Mouse (Mus musculus) mature B cell (primary cell): ENCODE data around the gene Tsc2.

Experiments
- in situ Hi-C: fragments of 300-500 bp; cut with MboI; formaldehyde crosslinking; loops from 2 replicates; pipeline ENCODE4 v1.14.3; 2019

Gene Tsc2

DNA sequence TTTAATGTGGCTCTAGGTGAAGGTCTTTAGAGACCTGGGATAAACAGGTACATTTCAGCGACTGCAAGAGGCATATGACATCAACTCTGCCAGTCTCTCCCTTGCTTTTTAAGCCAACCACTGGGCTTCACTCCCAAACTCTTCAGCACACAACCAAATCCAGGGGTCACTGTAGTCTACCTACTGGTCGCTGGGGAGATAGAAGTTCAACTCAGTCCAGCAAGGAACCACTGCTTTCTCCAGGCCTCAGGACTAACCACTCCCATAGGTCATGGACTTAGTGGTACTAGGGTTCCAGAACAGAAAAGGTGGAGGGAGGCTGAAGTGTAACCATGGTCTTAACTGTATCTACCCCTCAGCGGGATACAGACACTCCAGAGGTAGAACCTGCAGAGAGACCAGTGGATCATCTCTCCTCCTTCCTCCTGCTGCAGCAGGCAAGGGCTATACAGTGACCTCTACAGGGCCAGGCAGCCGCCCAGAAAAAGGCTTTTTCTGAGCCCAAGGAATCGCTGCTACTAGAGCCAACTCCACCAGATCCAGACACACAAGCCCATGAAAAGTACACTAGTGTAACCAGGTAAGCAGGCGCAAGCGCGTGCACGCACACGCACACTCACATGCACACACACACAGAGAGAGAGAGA lies 16.4 kb upstream of the Tsc2 start:
- in situ Hi-C loops: no loop called here

DNA sequence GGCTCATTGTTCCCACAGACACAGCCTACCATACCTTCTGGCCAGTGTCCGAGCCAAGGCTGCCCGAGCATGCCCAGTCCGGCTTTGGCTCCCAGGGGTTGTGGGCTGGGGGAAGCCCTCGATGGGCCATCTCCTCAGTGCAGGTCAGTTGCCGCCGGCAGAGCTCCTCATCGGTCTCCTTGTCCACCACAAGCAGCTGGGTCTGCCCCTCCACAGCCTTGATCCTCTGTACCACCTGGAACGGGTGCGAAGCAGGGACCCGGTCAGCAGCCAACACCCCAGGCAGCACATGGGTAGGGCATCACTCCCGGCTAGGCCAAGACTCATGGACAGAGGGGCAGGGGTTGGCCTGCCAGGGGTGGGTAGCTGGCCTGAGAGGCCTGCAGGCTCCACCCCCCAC lies 15.1 kb upstream of the Tsc2 start:
- in situ Hi-C loops: no loop called here

DNA sequence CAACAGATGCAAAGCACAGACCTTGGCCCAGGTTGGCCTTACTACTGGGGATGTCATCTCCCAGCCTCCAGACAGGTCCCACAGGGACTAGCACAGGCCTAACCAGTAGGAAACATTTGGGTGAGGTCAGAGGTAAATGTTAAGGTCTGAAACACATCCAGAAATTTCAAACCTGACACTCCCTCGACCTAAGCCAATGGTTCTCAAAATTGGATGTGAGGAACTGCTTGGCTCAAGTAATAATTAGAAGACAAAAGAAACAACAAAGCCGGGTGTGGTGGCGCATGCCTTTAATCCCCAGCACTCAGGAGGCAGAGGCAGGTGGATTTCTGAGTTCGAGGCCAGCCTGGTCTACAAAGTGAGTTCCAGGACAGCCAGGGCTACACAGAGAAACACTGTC lies 14.0 kb upstream of the Tsc2 start:
- in situ Hi-C loops: no loop called here

DNA sequence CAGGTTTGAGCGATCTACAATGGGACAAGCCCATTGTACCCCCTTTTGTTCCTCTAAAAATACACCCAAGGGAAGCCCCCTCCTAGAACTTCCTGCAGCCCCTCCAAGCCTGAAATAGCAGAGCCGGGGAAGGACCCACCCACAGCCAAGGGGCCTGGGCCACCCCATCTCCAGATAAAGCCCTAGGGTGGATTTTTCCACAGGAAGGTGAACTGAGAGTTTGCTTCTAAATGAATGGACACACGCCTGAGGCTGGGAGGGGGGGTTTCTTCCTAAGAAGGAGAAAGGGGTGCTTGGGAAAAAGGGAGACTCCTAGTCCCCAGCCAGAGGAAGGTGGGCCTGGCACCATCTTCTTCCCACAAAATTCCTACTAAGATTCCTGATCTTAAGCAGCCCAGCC lies 13.5 kb upstream of the Tsc2 start:
- in situ Hi-C loops: no loop called here

DNA sequence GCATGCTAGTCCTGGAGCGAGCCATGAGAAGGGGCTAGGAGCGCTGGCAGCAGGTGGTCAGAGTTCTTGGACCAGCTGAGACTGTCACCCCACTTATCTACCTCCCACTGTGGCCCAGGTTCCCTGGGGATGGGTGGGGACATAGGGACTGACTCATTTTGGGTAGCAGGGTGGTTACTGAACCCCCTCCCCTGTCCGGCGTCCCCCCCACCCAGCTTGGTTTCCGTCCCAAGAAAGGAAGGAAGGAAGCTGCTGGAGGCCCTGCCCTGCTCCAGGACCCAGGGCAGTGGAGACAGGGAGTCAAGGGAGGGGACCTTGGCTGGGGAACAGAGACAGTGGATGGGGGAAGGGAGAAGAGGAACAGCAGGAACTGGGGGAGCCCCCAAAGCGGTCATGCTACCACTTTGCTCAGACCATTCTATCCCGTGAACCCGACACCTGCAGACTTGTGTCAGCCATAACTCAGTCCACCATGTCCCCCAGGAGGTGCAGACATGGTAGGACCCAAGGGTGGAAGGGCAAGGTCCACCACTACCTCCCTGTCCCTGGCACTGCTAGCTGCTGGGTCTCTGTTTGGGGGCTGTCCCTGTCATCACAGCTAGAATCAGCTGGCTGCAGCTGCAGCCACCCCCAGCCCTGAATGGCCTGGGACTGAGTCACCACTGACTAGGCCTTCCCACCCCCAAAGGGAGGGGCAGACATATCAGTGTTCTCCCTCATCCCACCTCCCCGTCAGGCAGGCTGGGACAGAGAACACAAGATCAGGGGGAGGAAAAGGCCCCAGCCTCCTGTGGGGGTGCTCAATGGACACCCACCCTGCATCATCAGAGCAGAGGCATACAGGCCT lies 12.7 kb upstream of the Tsc2 start:
- in situ Hi-C loops: no loop called here

DNA sequence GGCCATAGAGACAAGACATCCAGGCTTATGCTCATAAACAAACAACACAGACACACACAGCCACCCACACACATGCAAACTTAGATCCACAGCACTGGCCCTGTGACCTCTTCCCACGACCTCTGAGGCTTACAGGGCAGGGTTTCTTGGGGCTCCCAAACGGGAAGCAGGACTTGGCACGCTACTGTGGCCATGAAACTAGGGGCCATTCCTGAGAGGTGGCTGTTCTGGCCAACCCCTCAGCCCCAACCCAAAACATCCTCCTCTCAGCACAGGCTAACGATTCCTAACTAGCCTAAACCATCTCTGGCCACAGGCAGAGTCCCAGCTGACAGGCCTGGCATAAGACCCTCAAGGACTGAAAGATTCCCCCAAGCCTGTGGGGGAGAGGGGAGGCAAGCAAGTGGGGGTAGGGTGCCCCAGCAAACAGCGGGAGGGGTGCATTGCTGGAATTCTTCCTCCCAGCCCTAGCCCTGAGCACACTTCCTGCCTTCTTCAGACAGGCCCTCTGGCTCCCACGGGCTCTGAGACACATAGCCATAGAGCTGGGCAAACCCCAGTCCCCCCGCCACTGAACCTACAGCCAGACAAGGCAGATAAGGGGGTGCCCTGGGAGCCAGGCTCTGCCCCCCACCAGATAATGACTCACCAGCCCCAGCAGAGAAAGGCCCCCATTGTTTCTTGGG lies 11.7 kb upstream of the Tsc2 start:
- in situ Hi-C loops: no loop called here

DNA sequence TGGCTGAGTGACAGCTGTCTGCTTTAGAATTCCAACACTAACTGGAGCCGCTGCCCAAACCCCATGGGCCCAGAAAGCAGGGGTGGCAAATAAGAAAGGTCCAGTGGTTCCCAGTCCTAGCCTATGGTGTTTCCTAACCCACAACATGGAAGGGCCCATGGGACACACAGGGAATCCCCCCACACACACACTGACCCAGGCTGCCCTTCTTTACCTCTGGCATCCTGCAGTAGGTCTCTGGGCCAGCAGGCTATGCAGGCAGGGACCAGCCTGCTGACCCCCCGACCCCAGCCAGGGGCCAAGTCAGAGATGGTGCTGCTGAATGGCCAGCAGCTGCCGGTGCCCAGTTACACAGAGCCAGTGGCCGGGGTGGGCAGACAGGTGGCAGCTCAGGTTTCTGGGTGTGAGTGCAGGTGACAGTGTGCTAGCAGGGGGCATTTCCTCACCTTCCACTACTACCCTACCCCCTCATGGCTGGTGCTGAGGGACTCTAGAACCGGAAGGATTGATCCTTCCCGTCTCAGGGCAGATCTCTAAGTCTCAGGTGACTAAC lies 10.4 kb upstream of the Tsc2 start:
- in situ Hi-C loops: no loop called here

DNA sequence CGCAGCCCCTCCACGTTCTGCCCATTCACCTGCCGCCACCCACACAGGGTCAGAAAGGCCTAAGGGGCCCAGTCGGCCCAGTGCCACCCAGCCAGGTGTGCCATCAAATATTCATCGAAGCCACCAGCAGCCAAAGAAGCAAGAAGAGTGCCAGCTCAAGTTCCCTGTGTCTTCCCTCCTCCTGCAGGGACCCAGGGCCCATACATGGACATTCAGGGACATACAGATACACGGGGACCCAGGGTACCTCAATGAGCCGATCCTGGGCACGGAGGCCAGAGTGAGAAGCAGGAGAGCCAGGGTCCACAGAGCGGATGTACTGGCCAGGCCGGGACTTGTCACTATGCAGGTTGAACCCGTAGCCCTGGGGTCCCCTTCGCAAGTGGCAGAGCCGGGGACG lies 9.5 kb upstream of the Tsc2 start:
- in situ Hi-C loops: no loop called here

DNA sequence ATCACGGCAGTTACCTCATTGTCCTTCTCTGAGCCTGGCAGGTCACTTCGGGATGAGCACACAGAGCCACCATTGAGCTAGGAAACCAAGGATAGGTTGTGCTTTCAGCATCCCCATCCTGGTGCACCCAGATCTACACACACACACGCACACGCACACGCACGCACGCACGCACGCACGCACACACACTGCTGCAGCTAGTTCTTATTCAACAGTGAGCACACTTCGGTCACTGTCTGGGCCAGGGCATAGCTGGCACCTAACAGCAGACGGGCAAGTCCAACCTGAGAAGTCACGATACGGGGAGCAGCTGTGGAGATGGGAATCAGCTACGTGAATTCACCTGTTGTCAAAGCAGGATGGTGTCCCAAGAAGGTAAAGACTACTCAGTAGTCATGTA lies 8.2 kb upstream of the Tsc2 start:
- in situ Hi-C loops: no loop called here

DNA sequence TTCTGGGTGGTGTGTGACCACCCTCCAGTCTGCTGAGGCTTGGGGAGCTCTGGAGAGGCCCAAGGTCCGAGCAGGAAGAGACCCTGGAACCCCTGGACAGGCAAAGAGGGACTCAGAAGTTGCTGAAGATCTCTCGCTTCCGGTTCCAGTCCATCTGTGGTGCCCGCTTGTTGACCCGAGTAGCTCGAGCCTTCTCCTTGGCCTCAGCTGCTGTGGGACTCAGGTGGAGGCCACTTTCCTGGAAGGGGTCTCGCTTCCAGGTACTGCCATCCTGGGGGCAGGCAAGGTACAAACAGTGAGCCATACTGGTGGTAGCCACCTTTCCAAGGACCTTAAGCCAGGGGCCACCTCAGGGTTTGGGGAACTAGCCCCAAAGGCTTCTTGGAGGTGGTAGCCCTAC lies 7.7 kb upstream of the Tsc2 start:
- in situ Hi-C loops: no loop called here

DNA sequence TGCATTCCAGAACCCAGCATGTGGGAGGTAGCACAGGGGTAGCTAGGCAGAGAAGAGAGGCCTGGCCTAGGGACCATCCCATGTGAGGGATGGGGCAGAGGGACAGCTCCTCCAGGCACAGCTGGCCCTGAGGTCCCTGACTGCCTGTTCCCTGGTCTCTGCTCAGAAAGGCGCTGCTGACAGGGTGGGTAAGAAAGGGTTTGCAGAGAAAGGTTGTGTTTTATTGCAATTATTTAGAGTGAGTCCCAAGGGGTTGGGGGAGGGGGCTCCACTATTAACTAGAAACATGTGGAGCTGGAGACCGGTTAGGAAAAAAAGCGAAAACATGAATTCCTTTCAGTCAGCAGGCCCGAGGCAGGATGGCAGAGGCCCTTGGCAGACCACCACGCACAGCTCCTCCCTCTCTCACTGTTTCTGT lies 7.2 kb upstream of the Tsc2 start:
- in situ Hi-C loops: loop anchor here (10.0 kb wide), 1 partner anchor 95 kb away; the partner anchor contains the start of gene Pkd1

DNA sequence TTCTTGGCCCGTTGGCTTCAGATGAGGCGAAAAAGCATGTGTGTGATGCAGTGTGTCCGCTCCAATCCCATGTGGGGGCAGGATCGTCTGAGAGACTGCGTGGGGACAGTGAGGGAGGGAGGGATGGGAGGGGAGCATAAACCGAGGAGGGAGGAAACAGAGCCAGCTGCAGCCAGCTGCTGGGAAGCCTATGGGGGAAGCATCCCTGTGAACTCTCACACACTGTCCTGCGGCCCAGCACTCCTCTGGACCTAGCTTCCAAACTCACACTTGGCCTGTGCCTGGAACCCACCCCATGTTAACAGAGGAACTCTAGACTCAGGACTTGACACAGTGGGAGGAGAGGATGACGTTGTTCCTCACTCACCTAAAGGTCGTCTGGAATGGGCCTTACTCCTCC lies 6.4 kb upstream of the Tsc2 start:
- in situ Hi-C loops: loop anchor here (10.0 kb wide), 1 partner anchor 94 kb away; the partner anchor contains the start of gene Pkd1

DNA sequence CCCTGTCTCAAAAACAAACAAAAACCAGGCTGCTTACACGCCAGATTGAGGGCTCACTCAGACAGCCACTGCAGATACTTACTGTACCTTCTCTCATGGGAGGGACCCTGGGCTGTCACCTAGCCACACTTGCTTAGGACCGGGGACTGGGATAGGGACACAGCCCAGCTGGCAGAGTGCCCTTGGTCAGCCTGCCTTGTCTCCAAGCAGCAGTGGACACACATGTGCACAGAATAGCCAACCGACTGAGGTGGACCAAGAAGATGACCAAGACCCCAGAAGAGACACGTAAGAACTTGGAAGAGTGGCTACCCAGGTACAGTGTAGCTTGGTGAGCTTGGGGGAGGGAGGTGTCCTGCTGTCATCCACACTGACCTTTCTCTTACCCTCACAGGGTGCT lies 5.8 kb upstream of the Tsc2 start:
- in situ Hi-C loops: loop anchor here (10.0 kb wide), 1 partner anchor 93 kb away; the partner anchor contains the start of gene Pkd1

DNA sequence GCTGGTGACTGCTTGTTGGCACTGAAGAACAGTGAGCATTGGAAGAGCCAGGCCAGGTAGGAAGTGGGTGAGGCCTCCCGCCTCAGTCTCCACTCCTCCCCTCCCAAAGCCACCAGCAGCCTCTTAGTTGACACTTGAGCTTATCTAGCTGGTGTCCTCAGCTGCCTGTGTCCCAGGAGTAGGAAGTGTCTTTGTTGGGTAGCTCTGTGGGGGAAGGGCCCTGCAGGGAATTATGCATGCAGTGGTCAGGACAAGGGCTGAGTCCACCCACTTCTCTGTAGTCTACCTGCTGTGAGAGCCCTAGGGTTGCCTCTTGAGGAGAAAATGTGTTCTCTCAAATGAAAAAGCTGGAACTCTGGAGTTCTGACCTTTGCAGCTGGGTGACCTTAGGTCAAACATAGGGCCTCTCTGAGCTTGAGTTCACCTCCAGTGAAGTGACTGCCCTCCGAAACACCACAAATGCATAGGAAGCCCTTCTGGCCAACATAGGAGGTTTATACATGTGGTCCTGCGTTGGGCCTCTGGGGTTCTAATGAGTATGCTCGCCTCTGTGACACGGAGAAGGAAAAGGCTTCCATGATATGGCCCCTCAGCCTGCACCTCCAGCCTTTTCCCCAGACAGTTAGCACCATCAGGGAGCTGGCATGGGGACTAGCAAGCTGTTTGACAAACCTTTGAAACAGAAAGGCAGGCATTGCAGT lies 4.5 kb upstream of the Tsc2 start:
- in situ Hi-C loops: loop anchor here (10.0 kb wide), 1 partner anchor 92 kb away; the partner anchor contains the start of gene Pkd1

DNA sequence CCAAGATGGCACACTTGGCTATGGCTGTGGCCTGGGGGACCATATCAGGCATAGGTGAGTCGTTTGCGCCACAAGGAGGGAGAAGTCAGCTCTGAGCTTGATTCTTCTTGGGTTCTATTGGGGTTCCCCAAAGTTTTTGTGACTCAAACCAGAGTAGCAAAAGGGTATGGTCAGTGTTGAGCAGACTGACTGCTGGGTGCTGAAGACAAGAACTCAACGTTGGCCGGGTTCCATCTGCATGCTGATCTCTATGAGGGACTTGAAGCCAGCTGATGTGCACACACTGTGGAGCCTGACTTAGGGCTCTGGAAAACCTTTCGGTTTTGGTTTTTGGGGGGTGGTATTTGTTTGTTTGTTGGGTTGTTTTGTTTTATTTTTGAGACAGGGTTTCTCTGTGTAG lies 3.3 kb upstream of the Tsc2 start:
- in situ Hi-C loops: loop anchor here (10.0 kb wide), 1 partner anchor 91 kb away; the partner anchor contains the start of gene Pkd1

DNA sequence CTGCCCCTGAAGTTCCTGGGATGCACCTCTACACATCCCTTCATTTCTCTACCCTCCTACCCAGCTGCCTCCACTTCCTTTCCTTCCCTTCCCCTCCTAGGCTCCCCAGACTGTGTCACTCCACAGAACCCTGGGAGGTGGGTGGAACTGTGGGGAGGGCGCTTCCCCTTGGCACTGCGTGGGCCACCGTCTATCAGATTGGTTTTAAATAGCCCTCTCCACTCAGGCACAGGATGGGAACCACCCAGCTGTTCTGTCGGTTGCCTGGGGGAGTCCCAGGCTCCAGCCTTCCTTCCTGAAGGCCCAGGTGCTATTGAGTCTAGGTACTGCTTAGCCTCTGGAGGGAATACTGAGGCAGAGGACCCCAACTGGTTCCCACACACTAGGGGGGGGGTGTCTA lies 2.6 kb upstream of the Tsc2 start:
- in situ Hi-C loops: loop anchor here (10.0 kb wide), 1 partner anchor 90 kb away; the partner anchor contains the start of gene Pkd1

DNA sequence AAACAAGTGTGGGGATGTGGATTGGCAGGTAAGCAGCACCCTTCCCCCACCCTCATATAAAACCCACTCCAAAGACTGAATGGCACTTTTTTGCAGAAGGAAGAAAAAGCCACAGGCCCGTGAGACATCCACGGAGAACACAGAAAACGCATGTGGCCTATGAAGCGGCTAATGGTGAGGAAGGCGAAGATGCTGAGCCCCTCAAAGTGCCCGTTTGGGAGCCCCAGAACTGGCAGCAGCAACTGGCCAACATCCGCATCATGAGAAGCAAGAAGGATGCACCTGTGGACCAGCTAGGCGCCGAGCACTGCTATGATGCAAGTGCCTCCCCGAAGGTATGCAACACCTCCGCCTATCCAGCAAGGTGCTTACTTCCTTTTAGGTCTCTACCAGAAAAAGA lies 1.4 kb upstream of the Tsc2 start:
- in situ Hi-C loops: loop anchor here (10.0 kb wide), 1 partner anchor 89 kb away; the partner anchor contains the start of gene Pkd1

DNA sequence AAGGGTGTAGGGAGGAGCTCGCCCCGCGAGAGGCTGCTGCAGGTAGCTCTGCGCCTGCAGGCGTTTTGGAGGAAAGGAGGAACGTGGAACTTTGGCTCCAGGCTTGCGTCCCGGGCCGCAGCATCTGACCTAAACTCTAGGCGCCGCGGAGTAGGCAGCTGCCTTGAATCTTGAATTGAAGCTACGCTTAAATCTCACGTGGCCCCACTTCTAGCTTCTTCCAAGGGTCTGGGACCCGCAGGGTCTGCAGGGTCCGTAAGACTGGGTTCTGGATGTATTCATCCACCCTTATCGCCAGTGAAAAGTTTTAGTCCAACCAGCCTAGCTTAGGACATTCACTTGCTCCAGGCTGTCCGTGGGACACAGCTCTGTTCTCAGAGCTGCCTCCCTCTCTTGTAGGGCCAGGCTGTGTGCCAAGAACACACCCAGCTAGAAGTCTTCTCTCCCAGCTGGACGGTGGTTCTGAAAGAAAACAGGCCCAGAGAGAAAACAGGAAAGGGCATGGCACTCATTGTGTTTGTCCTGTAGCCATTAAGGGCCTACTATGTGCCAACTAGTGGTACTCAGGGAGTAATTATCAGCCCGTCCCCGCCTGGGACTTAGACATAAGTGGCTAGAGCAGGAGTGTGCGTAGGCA lies 501 bp upstream of the Tsc2 start:
- in situ Hi-C loops: loop anchor here (10.0 kb wide), 1 partner anchor 88 kb away; the partner anchor contains the start of gene Pkd1

DNA sequence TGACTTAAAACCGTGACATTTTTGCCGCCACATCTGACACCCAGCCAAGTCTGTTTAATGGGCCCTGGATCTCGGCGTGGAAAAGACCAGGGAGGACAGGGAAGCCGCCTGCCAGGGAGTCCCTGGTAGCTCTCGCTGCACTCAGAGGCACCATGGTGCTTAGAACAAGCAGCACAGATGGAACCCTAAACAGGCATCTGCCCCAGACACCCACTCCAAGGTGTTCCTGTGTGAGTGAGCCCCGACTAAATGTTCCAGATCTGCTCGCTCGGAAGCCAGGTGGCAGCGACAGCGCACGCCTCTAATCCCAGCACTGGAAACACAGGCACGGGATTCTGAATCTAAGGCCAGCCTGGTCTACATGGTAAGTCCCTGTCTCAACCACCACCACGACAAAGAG lies 2.4 kb downstream of the Tsc2 start:
- in situ Hi-C loops: loop anchor here (10.0 kb wide), 1 partner anchor 85 kb away; the partner anchor contains the start of gene Pkd1

DNA sequence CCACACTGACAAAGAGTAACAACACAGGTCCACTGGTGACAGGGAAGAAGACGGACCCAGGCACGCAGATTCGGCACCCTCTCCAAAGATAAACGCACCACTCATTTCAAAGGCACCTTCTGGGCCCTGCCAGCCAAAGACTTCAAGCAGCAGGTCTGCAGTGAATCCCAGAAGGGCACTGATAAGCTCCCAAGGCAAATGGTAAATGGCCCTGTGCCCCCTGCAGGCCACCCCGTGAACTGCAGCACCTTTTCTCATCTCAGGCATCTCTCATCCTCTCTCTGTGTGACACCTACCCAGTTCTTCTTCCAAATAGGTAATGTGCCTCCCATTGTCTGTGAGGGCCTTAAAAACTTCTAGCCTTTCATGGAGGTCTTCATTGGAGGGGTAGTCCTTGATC lies 3.8 kb downstream of the Tsc2 start:
- in situ Hi-C loops: no loop called here

DNA sequence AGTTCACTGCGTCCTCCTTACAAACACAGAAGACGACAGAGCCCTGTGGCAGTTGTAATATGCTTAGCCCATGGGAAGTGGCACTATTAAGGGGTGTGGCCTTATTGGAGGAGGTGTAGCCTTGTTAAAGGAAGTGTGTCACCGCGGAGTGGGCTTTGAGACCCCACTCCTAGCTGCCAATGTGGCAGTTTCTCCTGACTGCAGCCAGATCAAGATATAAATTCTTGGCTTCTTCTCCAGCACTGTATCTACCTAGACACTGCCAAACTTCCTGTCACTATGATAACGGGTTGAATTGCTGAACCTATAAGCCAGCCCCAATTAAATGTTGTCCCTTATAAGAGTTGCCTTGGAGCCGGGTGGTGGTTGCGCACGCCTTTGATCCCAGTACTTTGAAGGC lies 7.0 kb downstream of the Tsc2 start:
- in situ Hi-C loops: no loop called here
